Mouse (Mus musculus) layer of hippocampus, adult 11-12 months (tissue): ENCODE data around the gene Efnb2.

ENCODE experiments used
- DNase-seq: peaks from one replicate; pipeline ENCODE4 v3.0.0; 2022; ENCODE audit warnings: low spot score

Gene Efnb2

GRCm38 (mm10) chr8:8568215-8568773, 92.7 kb downstream of the Efnb2 start:
- no peak for DNase-seq
